Mouse (Mus musculus) adrenal gland, adult 2 months (tissue): Measurements from ENCODE around the gene Smad3. TPM values are rescaled to one million over a fixed set of nuclear protein-coding genes. Genes with fewer than 3 reads are reported as not detected.

Source experiments
- polyA plus RNA-seq: library from polyadenylated mRNA; depleted of rRNA; stranded (reverse); fragments of >200 nt; gene quantifications from 2 replicates; pipeline ENCODE4 v1.2.3, GENCODE M21; 2012; rRNA removed
- total RNA-seq, 2 experiments: library from RNA; stranded (reverse); gene quantifications; 2 replicates each; pipeline ENCODE4 v1.2.3; 2021

Gene Smad3
- total and polyA plus RNA-seq, 3 experiments, result 30.4 to 41.9 (median 33.7) TPM

Other genes with a start within 250 kb of the Smad3 start
- gene Iqch, start 155.5 kb downstream of the Smad3 start, total RNA-seq, result under 1 TPM in 1 of 2 experiments, not detected in 1; 0.12 TPM
- gene Iqch, start 155.5 kb downstream of the Smad3 start, polyA plus RNA-seq, result not detected in 2 replicates
- gene Aagab, start 155.3 kb downstream of the Smad3 start, total RNA-seq, result 10 to 100 TPM; 21.9 to 32.3 TPM
- 11.8 and 14.1 TPM in 2 replicates for gene Aagab, start 155.3 kb downstream of the Smad3 start, polyA plus RNA-seq